Mouse (Mus musculus) fat pad, adult 2 months (tissue): ENCODE results near the gene Ppfia1.

Experiments
- DNase-seq: peaks from one replicate; pipeline ENCODE4 v3.0.0-alpha.2; 2011; ENCODE audit warnings: low read depth, low spot score; ENCODE audit errors: extremely low read depth

The Ppfia1 gene

DNA sequence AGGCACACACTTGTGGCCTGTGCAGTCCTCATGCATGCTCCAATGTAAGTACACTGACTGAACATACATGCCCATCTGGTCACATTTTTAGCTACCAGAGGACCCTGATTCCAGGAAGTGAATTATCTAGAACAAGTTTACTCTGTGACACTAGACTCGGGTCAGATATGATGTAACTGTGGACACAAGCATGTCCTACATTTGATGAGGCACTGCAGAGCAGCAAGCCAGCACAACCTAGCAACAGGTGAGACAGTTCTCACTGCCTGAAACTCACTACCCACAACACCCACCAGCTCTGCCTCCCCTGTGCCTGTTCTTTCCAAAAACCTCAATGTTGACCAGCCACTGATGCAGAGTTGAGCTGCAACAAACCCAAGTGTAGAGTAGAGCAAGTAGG, 2.7 kb downstream of the Ppfia1 start:
- no peak for DNase-seq

DNA sequence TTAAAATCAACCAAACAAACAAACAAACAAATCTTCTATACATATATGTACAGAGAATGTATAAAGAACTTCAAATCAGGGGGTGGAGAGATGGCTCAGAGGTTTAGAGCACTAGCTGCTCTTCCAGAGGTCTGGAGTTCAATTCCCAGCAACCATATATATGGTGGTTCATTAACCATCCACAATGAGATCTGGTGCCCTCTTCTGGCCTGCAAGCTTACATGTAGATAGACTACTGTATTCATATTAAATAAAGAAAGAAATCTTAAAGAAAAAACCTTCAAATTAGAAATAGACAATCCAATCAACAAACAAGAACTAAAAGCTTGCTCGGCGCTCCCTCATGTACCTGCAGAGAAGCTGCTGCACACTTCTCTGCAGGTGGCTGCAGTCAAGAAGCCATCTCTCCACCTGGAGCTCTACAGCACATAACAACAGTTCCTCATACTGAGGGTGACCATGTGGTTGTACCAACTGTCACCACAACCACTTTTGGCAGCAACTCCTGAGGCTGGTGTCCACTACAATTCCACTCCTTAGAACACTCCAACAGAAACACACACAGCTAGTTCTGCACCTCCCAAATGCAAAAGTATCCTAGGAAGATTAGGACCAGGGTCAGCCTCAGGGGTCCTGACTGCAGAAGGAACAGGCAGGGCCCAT, 3.5 kb downstream of the Ppfia1 start:
- DNase-seq, result no peak

DNA sequence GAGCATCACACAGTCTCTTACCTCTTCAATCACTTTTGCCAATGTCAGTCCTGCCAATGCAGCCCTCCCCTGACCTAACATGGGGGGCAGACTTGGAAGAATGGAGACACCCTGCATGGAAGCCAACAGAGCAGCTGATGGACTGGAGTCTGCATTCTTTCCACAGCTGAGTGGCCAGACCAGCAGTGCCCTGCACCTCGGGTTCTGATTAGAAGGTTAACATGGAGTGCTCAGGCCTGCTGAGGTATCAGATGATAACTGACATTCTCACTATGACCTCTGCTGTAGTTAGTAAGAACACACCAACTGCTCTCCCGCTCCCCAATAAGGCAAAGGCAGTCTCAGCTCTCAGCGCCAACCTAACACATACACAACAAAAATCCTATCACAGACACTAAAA, 8.3 kb downstream of the Ppfia1 start:
- no peak for DNase-seq

DNA sequence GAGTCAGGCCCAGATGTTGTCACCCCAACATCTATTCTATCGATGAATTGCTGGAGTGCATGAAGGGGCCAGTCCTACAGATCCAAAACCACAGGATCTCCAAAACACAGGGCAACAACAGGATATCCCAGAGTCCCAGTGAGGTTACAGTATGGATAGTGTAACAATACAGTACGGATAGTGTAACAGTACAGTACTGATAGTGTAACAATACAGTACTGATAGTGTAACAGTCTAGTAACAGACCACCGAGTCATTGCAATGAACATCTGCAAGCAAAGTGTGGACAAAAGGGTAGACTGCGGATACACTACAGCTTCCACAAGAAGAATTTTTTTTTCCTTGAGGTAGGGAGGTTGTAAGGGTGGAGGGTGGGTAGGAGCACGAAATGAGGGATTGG, 12.2 kb downstream of the Ppfia1 start:
- DNase-seq, result no peak

DNA sequence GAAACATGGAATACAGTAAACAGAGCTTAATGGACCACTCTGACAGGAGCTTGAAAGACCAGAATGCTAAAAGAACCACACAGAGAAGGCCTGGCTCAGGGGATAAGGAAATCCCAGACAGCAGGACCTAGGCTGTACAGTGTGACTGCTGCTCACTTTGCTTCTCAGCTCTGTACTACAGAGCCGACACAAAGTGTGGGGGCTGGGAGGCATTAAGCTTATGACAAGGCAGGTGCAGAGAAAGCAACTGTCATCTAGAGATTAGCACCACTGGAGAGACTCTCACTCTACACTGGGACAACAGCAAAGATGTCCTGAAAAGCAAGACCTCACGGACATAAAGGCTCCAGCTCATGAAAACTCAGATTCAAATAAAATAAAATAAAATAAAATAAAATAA, 14.4 kb downstream of the Ppfia1 start:
- no peak for DNase-seq

DNA sequence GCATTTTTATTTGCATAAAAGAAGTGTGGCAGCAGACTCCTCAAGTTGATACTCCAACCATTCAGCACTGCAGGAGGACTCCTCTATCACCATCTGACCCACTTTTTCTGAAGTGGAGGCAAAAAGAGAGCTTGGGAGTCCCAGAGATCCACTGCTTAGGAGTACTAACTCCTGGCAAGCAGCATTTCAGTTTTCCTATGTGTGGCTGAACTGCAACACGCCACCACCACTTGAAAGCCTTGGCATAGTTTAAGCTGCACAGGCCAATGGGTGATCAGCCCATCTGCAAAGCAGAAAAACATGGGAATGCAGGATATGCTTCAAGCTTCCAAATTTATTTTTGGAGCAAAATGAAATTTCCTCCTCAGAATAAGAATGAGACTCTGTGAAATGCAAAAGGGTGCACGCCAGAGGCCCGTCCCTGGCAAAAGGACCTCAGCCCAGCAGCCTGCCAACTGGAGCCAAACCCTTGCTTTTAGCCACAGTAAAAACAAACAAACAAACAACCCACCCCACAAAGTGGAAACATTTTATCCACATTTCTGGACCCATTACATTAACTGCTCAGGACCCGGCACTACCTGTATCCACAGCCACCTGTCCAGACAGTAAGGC, 15.4 kb downstream of the Ppfia1 start:
- DNase-seq, result no peak

DNA sequence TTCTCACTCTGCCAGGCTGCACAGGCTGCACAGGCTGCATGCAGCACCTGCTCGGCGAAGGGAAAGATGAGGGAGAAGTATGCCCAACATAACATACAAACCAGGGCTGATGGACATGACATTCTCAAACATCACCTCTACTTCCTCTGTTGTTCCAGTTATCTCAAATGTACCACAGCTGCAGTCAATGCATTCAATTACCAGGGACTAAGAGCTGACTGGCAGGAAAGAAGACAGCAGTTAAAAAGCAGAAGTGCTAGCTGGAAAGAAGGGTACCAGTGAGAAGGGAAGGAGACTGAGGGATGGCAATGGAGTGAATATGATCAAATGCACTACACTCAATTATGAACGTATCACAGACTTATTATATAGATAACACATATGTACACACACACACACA, 17.2 kb downstream of the Ppfia1 start:
- no peak for DNase-seq

DNA sequence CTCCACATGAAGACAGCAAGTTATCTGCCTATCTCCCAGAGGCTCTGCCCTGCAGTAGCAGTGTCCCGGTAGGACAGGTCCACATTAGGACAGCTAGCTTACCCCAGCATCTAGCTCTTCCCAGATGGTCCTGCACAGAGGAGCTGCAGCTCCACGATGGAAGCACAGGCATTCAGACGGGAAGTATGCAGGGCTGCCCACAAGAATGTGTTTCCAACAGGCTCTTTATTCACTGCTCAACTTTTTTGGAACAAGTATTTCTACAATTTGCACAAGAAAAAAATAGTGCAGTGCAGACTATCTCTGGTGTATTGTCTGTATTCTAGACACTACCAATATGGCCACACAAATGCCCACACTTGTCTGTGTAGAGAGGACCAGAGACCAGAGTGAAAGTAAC, 18.8 kb downstream of the Ppfia1 start:
- no peak for DNase-seq

DNA sequence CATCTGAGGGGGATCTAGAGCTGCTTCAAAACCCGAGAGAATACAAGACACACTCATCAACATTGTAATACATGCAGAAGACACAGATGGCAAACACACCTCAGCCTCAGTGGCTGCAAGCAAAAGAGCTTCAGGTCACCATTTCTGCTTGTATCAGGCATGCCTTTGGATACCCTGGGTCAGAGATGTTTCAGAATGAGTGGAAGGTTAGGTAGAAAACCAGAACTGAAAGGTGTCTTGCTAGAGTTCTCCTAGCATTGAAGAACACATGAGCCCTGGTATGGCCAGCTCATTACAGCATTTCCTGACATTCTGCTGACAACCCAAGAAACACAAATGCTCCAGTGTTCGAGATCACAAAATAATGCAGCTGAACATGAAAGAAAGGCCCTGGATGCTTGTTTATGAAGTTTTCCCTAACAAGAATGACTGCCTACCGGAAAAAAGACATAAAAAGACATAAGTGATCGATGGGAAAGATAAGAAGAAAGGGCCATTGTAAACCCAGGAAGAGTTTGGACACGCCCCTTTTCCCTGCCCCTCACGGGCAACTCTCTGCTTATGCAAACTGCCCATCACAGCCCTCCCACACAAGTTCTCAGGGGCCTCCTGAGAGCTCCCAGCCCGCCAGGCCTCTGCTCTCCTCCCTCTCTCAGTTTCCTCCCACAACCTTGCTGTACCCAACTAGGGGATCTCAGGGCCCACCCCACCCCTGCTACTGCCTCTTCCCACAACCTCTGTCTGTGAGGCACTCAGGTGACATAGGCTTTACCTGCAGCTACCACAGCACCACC, 21.7 kb downstream of the Ppfia1 start:
- no peak for DNase-seq

DNA sequence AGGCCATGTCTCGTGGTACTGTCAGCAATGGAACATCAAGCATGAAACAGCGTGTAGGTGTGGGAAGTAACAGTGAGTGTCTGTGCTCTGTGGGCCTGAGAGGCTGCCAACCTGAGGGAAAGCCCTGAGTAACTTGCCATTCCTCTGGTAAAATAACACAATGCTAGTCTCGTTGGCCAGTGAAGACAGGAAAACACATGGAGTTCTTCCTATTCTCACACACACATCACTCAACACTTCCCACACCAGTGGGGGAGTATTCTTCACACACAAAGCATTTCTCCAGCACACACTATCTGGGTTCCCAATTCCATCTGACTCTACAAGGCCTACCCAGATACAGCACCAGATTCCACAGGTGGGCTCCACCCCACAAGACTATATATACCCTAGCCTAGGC, 23.7 kb downstream of the Ppfia1 start:
- no peak for DNase-seq

DNA sequence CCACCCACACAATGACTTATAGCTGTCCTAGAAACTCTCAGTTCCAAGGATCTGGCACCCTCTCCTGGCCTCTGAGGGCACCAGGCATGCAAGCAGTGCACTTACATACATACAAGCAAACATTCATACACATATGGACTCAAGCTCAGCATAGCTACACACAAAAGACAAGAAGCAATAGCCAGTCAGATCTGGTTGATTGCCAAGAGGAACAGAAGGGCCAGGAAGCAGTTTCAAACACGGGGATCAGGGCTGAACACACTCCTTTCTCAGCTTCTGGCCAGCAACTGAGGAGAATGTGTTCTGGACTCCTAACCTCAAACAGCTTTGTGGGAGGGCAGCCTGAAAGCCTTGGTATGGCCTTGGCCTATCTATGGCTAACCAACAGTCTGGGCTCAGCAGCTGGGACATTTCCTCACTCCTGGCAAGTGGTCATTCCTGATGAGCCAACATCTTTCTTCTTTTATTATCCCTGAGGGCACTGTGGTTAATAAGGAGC, 25.8 kb downstream of the Ppfia1 start:
- peak; percentile 57 for DNase-seq

DNA sequence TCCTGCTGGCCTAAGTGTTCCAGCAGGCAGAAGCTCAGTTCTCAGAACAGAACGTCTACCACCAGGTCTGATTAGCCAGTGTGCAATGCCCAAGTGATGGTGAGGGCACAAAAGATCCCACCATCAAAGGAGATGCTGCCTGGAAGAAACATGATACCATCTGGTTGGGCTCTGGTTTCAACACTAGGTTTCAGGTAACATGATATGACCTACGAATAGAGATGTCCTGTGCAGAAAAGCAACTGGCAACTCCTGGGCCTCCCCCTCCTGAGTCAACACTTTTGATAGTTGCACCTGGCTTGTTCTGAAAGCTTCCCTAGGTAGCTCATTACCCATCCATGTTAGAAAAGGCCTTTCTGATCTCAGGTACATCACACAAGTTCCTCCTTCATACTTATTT, 26.9 kb downstream of the Ppfia1 start:
- no peak for DNase-seq

DNA sequence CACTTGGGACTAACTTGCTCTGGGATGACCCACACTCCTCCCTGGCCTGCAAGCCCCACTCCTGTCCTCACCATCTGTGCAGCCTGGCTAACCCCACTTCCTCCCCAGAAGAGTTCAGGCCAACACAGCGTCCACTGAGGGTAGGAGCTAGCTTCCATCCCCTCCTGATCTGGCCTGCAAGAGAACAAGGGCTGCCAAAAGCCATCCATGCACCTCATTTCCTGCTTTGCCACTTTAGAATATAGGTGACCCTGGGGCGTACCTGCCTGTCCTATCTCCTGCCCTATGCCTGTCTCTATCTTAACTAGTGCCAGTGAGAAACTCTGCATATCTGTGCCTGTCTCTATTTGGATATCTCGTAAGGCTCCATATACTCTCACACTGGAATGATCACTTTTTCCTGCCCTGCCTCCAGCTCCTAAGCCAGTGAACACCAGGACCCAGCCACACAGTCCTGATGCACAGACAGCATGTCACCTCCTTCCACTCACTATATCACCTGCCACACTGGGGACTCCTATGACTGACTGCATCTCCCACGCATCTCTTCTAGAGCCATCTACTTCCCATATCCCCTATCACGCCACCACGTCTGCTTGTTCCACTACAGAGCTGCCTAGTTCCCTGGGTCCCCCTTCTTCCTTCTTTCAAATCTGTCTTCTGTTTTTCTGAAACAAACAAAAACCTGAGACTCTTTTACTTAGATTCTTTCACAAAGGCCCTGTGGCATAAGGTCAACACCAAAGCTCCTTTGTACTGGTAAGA, 28.9 kb downstream of the Ppfia1 start:
- no peak for DNase-seq

DNA sequence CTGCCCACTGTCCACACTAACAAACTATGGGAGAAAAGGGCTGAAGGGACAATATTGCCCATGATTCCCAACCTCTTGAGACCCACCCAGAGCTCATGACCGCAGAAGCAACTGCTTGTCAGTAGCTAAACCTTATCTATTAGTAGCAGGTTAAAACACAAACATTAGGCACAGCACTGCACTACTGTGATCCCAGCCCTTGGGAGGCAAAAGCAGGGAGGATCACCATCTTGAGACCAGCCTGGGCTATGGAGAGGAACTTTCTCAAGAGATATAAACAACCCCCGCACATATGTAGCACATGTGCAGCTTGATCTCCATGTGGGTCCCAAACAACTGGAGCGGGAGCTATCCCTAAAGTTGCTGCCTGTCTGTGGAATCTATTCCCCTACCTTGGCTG, 30.1 kb downstream of the Ppfia1 start:
- DNase-seq, result no peak

DNA sequence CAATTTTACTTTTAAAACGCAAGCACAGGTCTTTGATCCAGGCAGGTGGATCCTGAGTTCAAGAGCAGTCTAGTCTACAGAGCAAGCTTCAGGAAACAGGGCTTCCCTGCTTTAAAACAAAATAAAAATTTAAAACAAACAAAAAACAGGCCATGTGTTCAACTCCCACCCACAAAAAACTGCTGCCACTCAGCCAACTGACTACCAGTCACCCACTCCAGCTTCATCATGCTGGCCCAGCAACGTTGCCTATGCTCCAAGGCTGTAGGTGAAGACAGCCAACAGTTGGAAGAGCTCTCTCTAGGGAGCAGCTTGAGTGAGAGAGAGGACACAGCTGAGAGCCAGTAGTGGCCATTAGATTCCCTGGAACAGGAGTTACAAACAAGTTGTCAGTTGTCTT, 31.6 kb downstream of the Ppfia1 start:
- no peak for DNase-seq

DNA sequence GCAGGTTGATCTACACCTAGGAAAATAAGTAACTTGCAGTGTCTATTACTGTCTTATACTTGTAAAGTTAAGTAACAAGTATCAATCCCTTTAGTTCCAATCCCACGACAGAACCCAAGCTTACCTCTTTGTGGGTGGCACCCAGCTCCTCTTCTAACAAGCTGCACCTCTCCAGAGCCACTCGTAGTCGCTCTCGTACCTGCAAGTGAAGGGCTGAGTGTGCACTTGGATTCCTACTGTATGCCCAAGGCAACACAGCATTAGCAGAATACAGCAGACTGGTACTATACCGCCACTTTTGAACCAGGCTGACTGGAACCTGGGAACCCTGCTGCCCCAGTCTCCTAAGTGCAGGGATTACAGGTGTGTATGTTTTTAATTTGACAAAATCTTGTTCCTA, 33.7 kb downstream of the Ppfia1 start:
- DNase-seq, result no peak

DNA sequence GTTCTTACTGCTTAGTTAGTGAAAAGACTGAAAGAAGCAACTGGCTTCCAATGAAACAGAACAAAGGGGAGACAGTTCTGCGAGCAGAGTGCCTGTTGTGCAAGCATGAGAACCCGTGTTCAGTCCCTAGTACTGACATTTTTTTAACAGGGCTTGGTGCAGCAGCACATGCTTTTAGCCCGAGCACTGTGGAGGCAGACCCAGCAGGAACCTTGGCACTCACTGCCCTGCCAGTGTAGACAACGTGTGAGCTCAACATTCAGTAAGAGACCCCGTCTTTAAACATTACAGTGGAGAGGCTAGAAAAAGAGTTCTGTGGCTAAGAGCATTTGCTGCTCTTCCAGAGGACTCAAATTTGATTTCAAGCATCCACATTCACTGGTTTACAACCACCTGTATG, 36.8 kb downstream of the Ppfia1 start:
- DNase-seq, result no peak

DNA sequence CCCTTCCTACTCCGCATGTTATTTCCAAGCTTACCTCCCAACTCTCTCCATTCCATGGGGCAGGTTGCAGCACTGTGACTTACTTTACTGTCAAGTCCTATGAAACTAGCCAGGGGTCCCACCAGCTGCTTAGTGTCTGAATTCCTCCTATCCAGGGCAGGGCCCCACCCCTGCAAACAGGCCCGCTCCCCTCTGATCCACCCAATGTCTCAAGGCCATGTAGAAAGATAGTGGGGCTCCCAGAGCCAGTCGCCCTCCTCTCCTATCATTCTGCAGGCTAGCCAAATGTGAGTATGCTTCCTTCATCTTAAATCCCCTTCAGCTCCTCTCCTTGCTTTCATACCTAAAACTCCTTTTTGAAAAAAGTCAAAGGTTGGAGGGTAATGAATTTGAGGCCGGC, 44.4 kb downstream of the Ppfia1 start:
- no peak for DNase-seq

DNA sequence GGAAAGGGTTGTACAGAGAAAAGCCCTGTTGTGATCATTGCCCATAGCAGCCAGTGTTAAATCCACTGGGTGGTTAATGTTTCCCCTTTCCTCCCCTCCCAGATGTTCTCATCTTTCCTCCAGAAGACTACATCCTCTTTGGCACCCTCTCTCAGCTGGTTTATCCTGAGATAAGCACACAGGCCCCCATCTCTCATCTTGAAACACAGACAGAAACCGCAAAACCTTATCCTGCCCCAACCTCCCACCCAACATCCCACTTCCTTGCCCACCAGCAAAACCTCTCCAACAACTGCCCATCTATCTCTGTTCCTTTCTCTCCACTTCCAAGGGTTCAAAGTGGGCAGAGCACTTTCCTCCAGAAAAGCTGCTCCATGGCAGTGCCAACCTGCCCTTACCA, 46.7 kb downstream of the Ppfia1 start:
- DNase-seq, result no peak

DNA sequence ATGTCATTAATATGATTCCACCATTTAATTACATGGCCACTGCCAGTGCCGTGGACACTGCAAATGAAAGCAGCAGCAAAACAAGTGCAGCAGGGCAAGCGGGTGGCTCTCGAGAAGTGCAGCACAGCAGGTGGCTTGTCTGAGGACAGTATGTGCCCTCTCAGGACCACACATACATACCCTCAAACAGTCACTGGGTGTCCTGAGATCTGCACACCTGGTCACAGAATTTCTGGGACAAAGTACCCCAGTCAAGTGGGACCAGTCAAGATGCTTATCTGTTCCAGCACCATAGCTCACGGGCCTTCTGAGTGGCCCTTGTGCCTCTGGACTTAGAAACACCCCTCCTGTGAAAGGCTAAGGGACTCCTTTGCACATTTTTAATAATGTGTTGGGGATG, 49.6 kb downstream of the Ppfia1 start:
- no peak for DNase-seq

DNA sequence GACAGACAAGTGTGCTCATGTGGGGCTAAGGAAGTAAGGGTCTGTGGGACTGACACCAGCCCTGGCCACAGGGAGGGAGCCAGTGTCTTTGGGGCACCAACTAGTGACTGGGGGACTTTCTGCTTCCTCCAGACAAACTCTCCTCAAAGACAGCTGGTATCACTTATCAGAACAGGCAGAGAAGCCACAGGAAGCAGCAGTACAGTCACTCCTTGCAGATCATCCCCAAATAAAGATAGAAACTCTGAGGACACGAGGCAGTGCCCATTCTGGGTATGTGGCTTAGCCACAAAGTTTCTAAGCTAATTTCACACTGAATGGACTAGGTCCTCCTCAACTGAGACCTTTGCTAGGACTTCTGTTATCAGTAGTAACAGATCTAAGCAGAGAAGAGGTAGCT, 60.6 kb downstream of the Ppfia1 start:
- no peak for DNase-seq
